Comparison of ENCODE assay signal across 18 mouse cellular contexts in genomic region chr1:157013669-157014048, GRCm38 (mm10).
DNase-seq lines count a peak whose midpoint lies in the region; ATAC-seq and TF ChIP-seq lines count a peak whose summit lies in the region.
"Had no signal": no experiment of that assay in that cellular context is flagged by ENCODE, and none has a peak within 500 bp of the region (broad histone marks: within the 10 kb centered on the region; RNA-seq: fewer than 3 reads in every experiment).

No protein-coding gene starts in this region.

- no peak overlapping the region for H3K4me3 ChIP-seq in heart, embryonic 16.5 days (ENCODE audit: low read length)
- H3K4me3 ChIP-seq in midbrain, embryonic 10.5 days = no peak overlapping the region
- no peak overlapping the region for H3K4me3 ChIP-seq in midbrain, embryonic 16.5 days (ENCODE audit: low read depth, low read length)
- no peak overlapping the region for H3K4me3 ChIP-seq in small intestine, adult 2 months (ENCODE audit: low read depth, low read length)
- H3K4me3 ChIP-seq: embryonic facial prominence, embryonic 15.5 days; heart, embryonic 12.5 days; limb, embryonic 10.5 days; liver, embryonic 15.5 days; midbrain, embryonic 13.5 days had no signal

- H3K9me3 ChIP-seq in heart, embryonic 16.5 days (replicated peaks; ENCODE audit: control insufficient read depth, low read length) = no peaks in the 10 kb centered on the region
- H3K9me3 ChIP-seq in midbrain, embryonic 10.5 days (replicated peaks) = no peaks in the 10 kb centered on the region
- no peaks in the 10 kb centered on the region for H3K9me3 ChIP-seq in midbrain, embryonic 16.5 days (replicated peaks; ENCODE audit: control insufficient read depth, low read length, poor library complexity, severe bottlenecking)
- H3K9me3 ChIP-seq: embryonic facial prominence, embryonic 15.5 days; heart, embryonic 12.5 days; limb, embryonic 10.5 days; liver, embryonic 15.5 days; midbrain, embryonic 13.5 days had no signal

- ATAC-seq in heart, embryonic 16.5 days (replicated peaks; ENCODE audit: extremely low read depth, insufficient read depth, low FRiP score) = no peak
- ATAC-seq in midbrain, embryonic 16.5 days = no peak
- ATAC-seq: midbrain, embryonic 13.5 days had no signal

- peaks cover 19% of the 10 kb centered on the region for H3K4me1 ChIP-seq in heart, embryonic 16.5 days (ENCODE audit: control insufficient read depth, insufficient read depth, low read length)
- peaks cover 35% of the 10 kb centered on the region for H3K4me1 ChIP-seq in midbrain, embryonic 10.5 days
- H3K4me1 ChIP-seq in midbrain, embryonic 16.5 days (ENCODE audit: control insufficient read depth, insufficient read depth, low read length) = no peaks in the 10 kb centered on the region; the same call in 1 of the 2 replicates
- H3K4me1 ChIP-seq in small intestine, adult 2 months (ENCODE audit: control insufficient read depth, insufficient read depth, insufficient read length, low read length) = peaks cover 3% of the 10 kb centered on the region; the same call in 1 of the 2 replicates

- intact Hi-C loops in heart, postnatal 10 days (cut with DNase I) = no loop called here
- intact Hi-C loops in left cerebral cortex, postnatal 4 days (cut with DNase I) = no loop called here

- H3K4me2 ChIP-seq in heart, embryonic 16.5 days (ENCODE audit: low read depth, low read length) = no peak overlapping the region
- no peak overlapping the region for H3K4me2 ChIP-seq in midbrain, embryonic 16.5 days (ENCODE audit: low read length)
- H3K4me2 ChIP-seq: embryonic facial prominence, embryonic 15.5 days; heart, embryonic 12.5 days; liver, embryonic 15.5 days; midbrain, embryonic 13.5 days had no signal

- no peaks in the 10 kb centered on the region for H3K36me3 ChIP-seq in heart, embryonic 16.5 days (ENCODE audit: control insufficient read depth, insufficient read depth)
- H3K36me3 ChIP-seq in midbrain, embryonic 10.5 days = no peaks in the 10 kb centered on the region
- H3K36me3 ChIP-seq in midbrain, embryonic 16.5 days (ENCODE audit: control insufficient read depth, insufficient read depth, low read length) = no peaks in the 10 kb centered on the region
- H3K36me3 ChIP-seq in small intestine, adult 2 months (ENCODE audit: control insufficient read depth, insufficient read depth, low read length) = no peaks in the 10 kb centered on the region
- H3K36me3 ChIP-seq: embryonic facial prominence, embryonic 15.5 days; heart, embryonic 12.5 days; limb, embryonic 10.5 days; liver, embryonic 15.5 days; midbrain, embryonic 13.5 days had no signal

- H3K27me3 ChIP-seq in heart, embryonic 16.5 days (ENCODE audit: control insufficient read depth, insufficient read depth, low read length) = no peaks in the 10 kb centered on the region
- no peaks in the 10 kb centered on the region for H3K27me3 ChIP-seq in midbrain, embryonic 10.5 days (ENCODE audit: low read depth, poor library complexity, severe bottlenecking)
- H3K27me3 ChIP-seq in midbrain, embryonic 16.5 days (ENCODE audit: control insufficient read depth, insufficient read depth, low read depth, low read length) = no peaks in the 10 kb centered on the region
- H3K27me3 ChIP-seq in small intestine, adult 2 months (ENCODE audit: control insufficient read depth, insufficient read depth, low read length) = no peaks in the 10 kb centered on the region
- H3K27me3 ChIP-seq: embryonic facial prominence, embryonic 15.5 days; heart, embryonic 12.5 days; liver, embryonic 15.5 days; midbrain, embryonic 13.5 days had no signal

- WGBS in heart, embryonic 16.5 days = 60% methylated on average over 7 of the region's 7 CpGs
- 70% methylated on average over 7 of the region's 7 CpGs for WGBS in midbrain, embryonic 10.5 days
- WGBS in midbrain, embryonic 16.5 days = 66% methylated on average over 7 of the region's 7 CpGs
- 80% methylated on average over 7 of the region's 7 CpGs for WGBS in small intestine, adult 2 months

- no peak for TF ChIP-seq POLR2A in small intestine, adult 2 months (IDR thresholded peaks at IDR 0.05; ENCODE audit: low read depth, low read length)

- no peak for DNase-seq in heart, postnatal 10 days
- peak; percentile 37 for DNase-seq in left cerebral cortex, postnatal 4 days
- DNase-seq in left cerebral cortex, adult 11 months (ENCODE audit: low spot score) = no peak
- DNase-seq in midbrain, embryonic 10.5 days (ENCODE audit: low spot score) = no peak
- no peak for DNase-seq in thymus, postnatal 4 days
- DNase-seq: B cell, adult 2 months; cerebellum, postnatal 36 days; kidney, adult 8-10 months; right cerebral cortex, postnatal 14 days; thymus, postnatal 14 days had no signal

- no peak for TF ChIP-seq CTCF in small intestine, adult 2 months (IDR thresholded peaks at IDR 0.05; ENCODE audit: extremely low read depth, insufficient read length, insufficient replicate concordance, low read depth, low read length)

- 0 out of 2 replicates have a peak overlapping the region, but pooled peaks have one; percentile 11 for H3K9ac ChIP-seq in heart, embryonic 16.5 days (ENCODE audit: low read length)
- H3K9ac ChIP-seq in midbrain, embryonic 16.5 days (ENCODE audit: low read depth, low read length) = no peak overlapping the region
- H3K9ac ChIP-seq: embryonic facial prominence, embryonic 15.5 days; heart, embryonic 12.5 days; liver, embryonic 15.5 days; midbrain, embryonic 13.5 days had no signal

- no peak overlapping the region for H3K27ac ChIP-seq in heart, embryonic 16.5 days (ENCODE audit: low read length)
- peak overlapping the region; percentile 46; the same call in 1 of the 2 replicates for H3K27ac ChIP-seq in midbrain, embryonic 10.5 days (replicated peaks)
- H3K27ac ChIP-seq in midbrain, embryonic 16.5 days (ENCODE audit: low read length) = no peak overlapping the region
- H3K27ac ChIP-seq in small intestine, adult 2 months (ENCODE audit: insufficient read depth, low read depth, low read length) = peak overlapping the region; percentile 27; the same call in 1 of the 2 replicates
- H3K27ac ChIP-seq: embryonic facial prominence, embryonic 15.5 days; limb, embryonic 10.5 days; liver, embryonic 15.5 days; midbrain, embryonic 13.5 days had no signal

Comparison
In these comparisons a context has a peak if more than half of its experiments do, and no peak if none do; other contexts are left out.
1. H3K27ac ChIP-seq: peak in midbrain, embryonic 10.5 days (single experiment) and small intestine, adult 2 months (single experiment); none in heart, embryonic 16.5 days (single experiment) and midbrain, embryonic 16.5 days (single experiment).